Mouse (Mus musculus): ENCODE measurements at regions not wholly inside any gene's neighbourhood (a gene's known extent, or its start where the extent isn't known, plus 50 kb on each side); places are given as distances from the start of the nearest gene placed in this dataset.

GRCm38 (mm10) chr4:150771922-150772651 is 81.6 kb upstream of the Errfi1 start:
- ATAC-seq (replicated peaks; ENCODE audit: low FRiP score, poor library complexity, severe bottlenecking): no peak

GRCm38 (mm10) chr4:150771469-150771868 is 82.2 kb upstream of the Errfi1 start:
- ATAC-seq (replicated peaks; ENCODE audit: low FRiP score, poor library complexity, severe bottlenecking): no peak

GRCm38 (mm10) chr4:150769043-150769442 is 84.7 kb upstream of the Errfi1 start:
- no peak for ATAC-seq (replicated peaks; ENCODE audit: low FRiP score, poor library complexity, severe bottlenecking)

GRCm38 (mm10) chr4:150758467-150759237 is 95.1 kb upstream of the Errfi1 start:
- no peak for ATAC-seq (replicated peaks; ENCODE audit: low FRiP score, poor library complexity, severe bottlenecking)

GRCm38 (mm10) chr4:150757815-150758426 is 95.8 kb upstream of the Errfi1 start:
- no peak for ATAC-seq (replicated peaks; ENCODE audit: low FRiP score, poor library complexity, severe bottlenecking)

- ATAC-seq (replicated peaks; ENCODE audit: low FRiP score, poor library complexity, severe bottlenecking): no peak
Observed at GRCm38 (mm10) chr4:150757291-150757741, 96.4 kb upstream of the Errfi1 start.

GRCm38 (mm10) chr4:150755446-150755845 is 98.3 kb upstream of the Errfi1 start:
- ATAC-seq (replicated peaks; ENCODE audit: low FRiP score, poor library complexity, severe bottlenecking): no peak

- no peak for ATAC-seq (replicated peaks; ENCODE audit: low FRiP score, poor library complexity, severe bottlenecking)
Observed at GRCm38 (mm10) chr4:150752151-150752550, 100.2 kb upstream of the Slc45a1 start.

- ATAC-seq (replicated peaks; ENCODE audit: low FRiP score, poor library complexity, severe bottlenecking): no peak
Observed at GRCm38 (mm10) chr4:150750445-150751213, 98.7 kb upstream of the Slc45a1 start.

GRCm38 (mm10) chr4:150749066-150749465 is 97.1 kb upstream of the Slc45a1 start:
- no peak for ATAC-seq (replicated peaks; ENCODE audit: low FRiP score, poor library complexity, severe bottlenecking)

GRCm38 (mm10) chr4:150748099-150749000 is 96.4 kb upstream of the Slc45a1 start:
- ATAC-seq (replicated peaks; ENCODE audit: low FRiP score, poor library complexity, severe bottlenecking): no peak

GRCm38 (mm10) chr4:150746430-150746923 is 94.5 kb upstream of the Slc45a1 start:
- ATAC-seq (replicated peaks; ENCODE audit: low FRiP score, poor library complexity, severe bottlenecking): no peak

- ATAC-seq (replicated peaks; ENCODE audit: low FRiP score, poor library complexity, severe bottlenecking): no peak
Observed at GRCm38 (mm10) chr4:150745529-150746429, 93.8 kb upstream of the Slc45a1 start.

GRCm38 (mm10) chr4:150743508-150743907 is 91.5 kb upstream of the Slc45a1 start:
- ATAC-seq (replicated peaks; ENCODE audit: low FRiP score, poor library complexity, severe bottlenecking): no peak

GRCm38 (mm10) chr4:150743103-150743502 is 91.1 kb upstream of the Slc45a1 start:
- no peak for ATAC-seq (replicated peaks; ENCODE audit: low FRiP score, poor library complexity, severe bottlenecking)

GRCm38 (mm10) chr4:150741810-150742209 is 89.8 kb upstream of the Slc45a1 start:
- no peak for ATAC-seq (replicated peaks; ENCODE audit: low FRiP score, poor library complexity, severe bottlenecking)

GRCm38 (mm10) chr4:150740167-150740566 is 88.2 kb upstream of the Slc45a1 start:
- no peak for ATAC-seq (replicated peaks; ENCODE audit: low FRiP score, poor library complexity, severe bottlenecking)

GRCm38 (mm10) chr4:150738736-150739135 is 86.8 kb upstream of the Slc45a1 start:
- ATAC-seq (replicated peaks; ENCODE audit: low FRiP score, poor library complexity, severe bottlenecking): no peak
